ENCODE assay signal across 28 mouse cellular contexts in genomic region chr2:75139544-75139943, GRCm38 (mm10).
"Had no signal": no experiment of that assay in that cellular context is flagged by ENCODE, and none has a peak within 500 bp of the region (broad histone marks: within the 10 kb centered on the region; RNA-seq: fewer than 3 reads in every experiment).

No protein-coding gene starts in this region.

- H3K4me3 ChIP-seq: embryonic facial prominence, embryonic 10.5 days; embryonic facial prominence, embryonic 12.5 days; embryonic facial prominence, embryonic 13.5 days; embryonic facial prominence, embryonic 15.5 days; erythroblast, embryonic 14.5 days; forebrain, embryonic 10.5 days; forebrain, embryonic 12.5 days; forebrain, embryonic 13.5 days; forebrain, embryonic 15.5 days; gastrocnemius, adult 2 months; heart, adult 2 months had no signal

- H3K36me3 ChIP-seq: embryonic facial prominence, embryonic 10.5 days; embryonic facial prominence, embryonic 12.5 days; embryonic facial prominence, embryonic 13.5 days; embryonic facial prominence, embryonic 15.5 days; forebrain, embryonic 10.5 days; forebrain, embryonic 12.5 days; forebrain, embryonic 15.5 days had no signal

- H3K4me2 ChIP-seq: embryonic facial prominence, embryonic 12.5 days; embryonic facial prominence, embryonic 15.5 days; forebrain, embryonic 12.5 days; forebrain, embryonic 13.5 days; forebrain, embryonic 15.5 days had no signal

- DNase-seq: cerebellum, adult 2 months; cerebellum, adult 8-10 months; cerebellum, adult 9-10 months; cerebellum, adult 9-11 months; cerebellum, postnatal 10 days; cerebellum, postnatal 14 days; cerebellum, postnatal 25 days; cerebellum, postnatal 36 days; embryo, embryonic 11 days; forebrain, postnatal 0 days; gastrocnemius, adult 2 months; gastrocnemius, postnatal 10 days; gastrocnemius, postnatal 14 days; gastrocnemius, postnatal 25 days; gastrocnemius, postnatal 36 days; heart, adult 18-20 months; heart, adult 2 months had no signal

- H3K27ac ChIP-seq: embryonic facial prominence, embryonic 10.5 days; embryonic facial prominence, embryonic 12.5 days; embryonic facial prominence, embryonic 13.5 days; embryonic facial prominence, embryonic 15.5 days; forebrain, embryonic 10.5 days; forebrain, embryonic 12.5 days; forebrain, embryonic 13.5 days; forebrain, embryonic 15.5 days; gastrocnemius, adult 2 months; heart, adult 2 months had no signal

- H3K9ac ChIP-seq: embryonic facial prominence, embryonic 12.5 days; embryonic facial prominence, embryonic 13.5 days; embryonic facial prominence, embryonic 15.5 days; forebrain, embryonic 12.5 days; forebrain, embryonic 13.5 days; forebrain, embryonic 15.5 days; forebrain, postnatal 0 days had no signal

- H3K9me3 ChIP-seq: embryonic facial prominence, embryonic 10.5 days; embryonic facial prominence, embryonic 12.5 days; embryonic facial prominence, embryonic 13.5 days; embryonic facial prominence, embryonic 15.5 days; forebrain, embryonic 10.5 days; forebrain, embryonic 12.5 days; forebrain, embryonic 13.5 days; forebrain, embryonic 15.5 days had no signal

- ATAC-seq: forebrain, embryonic 13.5 days; forebrain, embryonic 14.5 days; forebrain, embryonic 15.5 days; forebrain, embryonic 16.5 days; forebrain, postnatal 0 days had no signal
